Mouse (Mus musculus) naive thymus-derived CD4-positive, alpha-beta T cell, adult 5 months (primary cell): ENCODE data around the gene Tmem72. TPM values are rescaled to one million over a fixed set of nuclear protein-coding genes. Genes with fewer than 3 reads are reported as not detected.

Experiments
- polyA plus RNA-seq: library from polyadenylated mRNA; unstranded; fragments of 100-300 nt; shearing (Covaris generic); gene quantifications from one replicate; pipeline ENCODE4 v1.2.1, GENCODE M21; 2017

The Tmem72 gene
- 0.02 TPM for polyA plus RNA-seq

GRCm38 (mm10) chr6:116716666-116717065 is at the start of gene Tmem72:
Tmem72 (minus strand) TSS chr6:116716913.

GRCm38 (mm10) chr6:116673471-116674282 is 43.0 kb downstream of the Tmem72 start, which contains the start of gene Rassf4:
Rassf4 (minus strand) TSS chr6:116673952.

GRCm38 (mm10) chr6:116650406-116650805 is 66.3 kb downstream of the Tmem72 start, which contains the start of gene Depp1:
Depp1 (plus strand) TSS chr6:116650609.

Other genes starting within 250 kb of the Tmem72 start
- not detected for gene Olfr211, start 227.8 kb downstream of the Tmem72 start, polyA plus RNA-seq
- not detected for gene Olfr212, start 210.4 kb downstream of the Tmem72 start, polyA plus RNA-seq
- gene Olfr213, start 178.5 kb downstream of the Tmem72 start, polyA plus RNA-seq = not detected
- gene Gm5580, start 165.8 kb downstream of the Tmem72 start, polyA plus RNA-seq = not detected
- not detected for gene Olfr214, start 162.7 kb downstream of the Tmem72 start, polyA plus RNA-seq
- 0.11 TPM for gene Olfr215, start 132.7 kb downstream of the Tmem72 start, polyA plus RNA-seq
- gene Zfp422, start 87.9 kb downstream of the Tmem72 start, polyA plus RNA-seq = 21.8 TPM
- gene Depp1, start 66.3 kb downstream of the Tmem72 start, polyA plus RNA-seq = not detected
- not detected for gene Rassf4, start 43.0 kb downstream of the Tmem72 start, polyA plus RNA-seq